Mouse (Mus musculus) R1 (cell line): ENCODE data around the gene Gm17949.

Experiments
- DNase-seq: peaks from one replicate; pipeline ENCODE4 v3.0.0-alpha.2; 2018; ENCODE audit warnings: low read depth, low spot score

The Gm17949 gene

GRCm38 (mm10) chr17:56990115-56990746, 21.0 kb upstream of the Gm17949 start, which contains the start of gene Clpp:
TSS of gene Clpp (plus strand) at chr17:56990305.
- peak; percentile 99 for DNase-seq

- DNase-seq: no peak
Measured at GRCm38 (mm10) chr17:56990966-56991365, 20.3 kb upstream of the Gm17949 start.

- DNase-seq: no peak
Measured at GRCm38 (mm10) chr17:56995046-56995445, 16.2 kb upstream of the Gm17949 start.

GRCm38 (mm10) chr17:56996506-56996905, 14.8 kb upstream of the Gm17949 start:
- DNase-seq: no peak

- DNase-seq: peak; percentile 100
Measured at GRCm38 (mm10) chr17:56997029-56997667, 14.1 kb upstream of the Gm17949 start, which contains the start of gene Alkbh7. TSS of gene Alkbh7 (plus strand) at chr17:56997339.

- DNase-seq: no peak
Measured at GRCm38 (mm10) chr17:56999414-56999813, 11.9 kb upstream of the Gm17949 start.

- DNase-seq: no peak
Measured at GRCm38 (mm10) chr17:56999968-57000609, 11.2 kb upstream of the Gm17949 start, which contains the start of gene Pspn. TSS of gene Pspn (minus strand) at chr17:57000018.

- DNase-seq: no peak
Measured at GRCm38 (mm10) chr17:57001228-57001627, 10.0 kb upstream of the Gm17949 start.

GRCm38 (mm10) chr17:57003994-57004393, 7.3 kb upstream of the Gm17949 start:
- no peak for DNase-seq

- peak; percentile 80 for DNase-seq
Measured at GRCm38 (mm10) chr17:57007137-57007905, 3.9 kb upstream of the Gm17949 start.

GRCm38 (mm10) chr17:57010911-57011235, 396 bp upstream of the Gm17949 start:
- DNase-seq: no peak

- DNase-seq: no peak
Measured at GRCm38 (mm10) chr17:57012245-57012795, 1.1 kb downstream of the Gm17949 start.

- no peak for DNase-seq
Measured at GRCm38 (mm10) chr17:57019693-57020092, 8.4 kb downstream of the Gm17949 start.

GRCm38 (mm10) chr17:57020960-57021359, 9.7 kb downstream of the Gm17949 start:
- DNase-seq: no peak

- no peak for DNase-seq
Measured at GRCm38 (mm10) chr17:57027471-57027870, 16.2 kb downstream of the Gm17949 start.

GRCm38 (mm10) chr17:57029691-57030090, 18.4 kb downstream of the Gm17949 start:
- DNase-seq: peak; percentile 68

GRCm38 (mm10) chr17:57030931-57031660, 19.8 kb downstream of the Gm17949 start, which contains the start of gene Khsrp:
TSS of gene Khsrp (minus strand) at chr17:57031522.
- DNase-seq: peak; percentile 46

GRCm38 (mm10) chr17:57031661-57032420, 20.6 kb downstream of the Gm17949 start:
- peak; percentile 100 for DNase-seq

- no peak for DNase-seq
Measured at GRCm38 (mm10) chr17:57032854-57033253, 21.6 kb downstream of the Gm17949 start.

- peak; percentile 77 for DNase-seq
Measured at GRCm38 (mm10) chr17:57038978-57039377, 27.7 kb downstream of the Gm17949 start.
